ENCODE assay signal across 37 mouse cellular contexts in genomic region chr6:95269524-95269923, GRCm38 (mm10). TPM values are rescaled to one million over a fixed set of nuclear protein-coding genes. Genes with fewer than 3 reads are reported as not detected.
DNase-seq lines count a peak whose midpoint lies in the region; ATAC-seq lines count a peak whose summit lies in the region.
"Had no signal": no experiment of that assay in that cellular context is flagged by ENCODE, and none has a peak within 500 bp of the region (broad histone marks: within the 10 kb centered on the region; RNA-seq: fewer than 3 reads in every experiment).

No protein-coding gene starts in this region.

- H3K27me3 ChIP-seq in megakaryocyte, embryonic 14.5 days (replicated peaks), result no peaks in the 10 kb centered on the region
- H3K27me3 ChIP-seq: CH12.LX; forebrain, embryonic 13.5 days; heart, embryonic 15.5 days; hindbrain, embryonic 12.5 days; liver, embryonic 12.5 days; neural tube, embryonic 12.5 days had no signal

- H3K4me3 ChIP-seq in megakaryocyte, embryonic 14.5 days (replicated peaks), result peak overlapping the region; percentile 10
- H3K4me3 ChIP-seq: forebrain, embryonic 13.5 days; heart, embryonic 10.5 days; heart, embryonic 15.5 days; hindbrain, embryonic 12.5 days; liver, embryonic 12.5 days; neural tube, embryonic 12.5 days had no signal

- DNase-seq in NIH3T3 (ENCODE audit: low read depth), result peak; percentile 86
- DNase-seq in adrenal gland, postnatal 14 days, result peak; percentile 73
- no peak for DNase-seq in heart, adult 8-10 months (ENCODE audit: low spot score)
- no peak for DNase-seq in cerebellum, adult 11-12 months
- DNase-seq in thymus, adult 18-20 months, result no peak
- DNase-seq: B cell, adult 2 months; cerebellum, adult 9-10 months; cerebellum, postnatal 36 days; kidney, adult 8-10 months; layer of hippocampus, postnatal 36 days; left cerebral cortex, postnatal 4 days; lung, adult 18-20 months; lung, postnatal 4 days; midbrain, embryonic 14.5 days had no signal

- ATAC-seq in megakaryocyte, adult 5-6 weeks (ENCODE audit: poor library complexity, severe bottlenecking), result no peak
- ATAC-seq: forebrain, embryonic 13.5 days; hindbrain, postnatal 0 days; intestine, embryonic 16.5 days; liver, embryonic 12.5 days; lung, postnatal 0 days; Patski had no signal

- H3K4me1 ChIP-seq in megakaryocyte, embryonic 14.5 days, result no peaks in the 10 kb centered on the region
- H3K4me1 ChIP-seq: heart, embryonic 15.5 days; hindbrain, embryonic 12.5 days; liver, embryonic 12.5 days; neural tube, embryonic 12.5 days had no signal

- H3K9me3 ChIP-seq in megakaryocyte, embryonic 14.5 days, result no peaks in the 10 kb centered on the region
- H3K9me3 ChIP-seq: forebrain, embryonic 13.5 days; G1E; heart, embryonic 10.5 days; heart, embryonic 15.5 days; hindbrain, embryonic 12.5 days; liver, embryonic 12.5 days; neural tube, embryonic 12.5 days had no signal

- no peaks in the 10 kb centered on the region for H3K36me3 ChIP-seq in megakaryocyte, embryonic 14.5 days (replicated peaks; ENCODE audit: low read length)
- H3K36me3 ChIP-seq: G1E; heart, embryonic 10.5 days; heart, embryonic 15.5 days; hindbrain, embryonic 12.5 days; liver, embryonic 12.5 days; neural tube, embryonic 12.5 days had no signal

RNA-seq across cellular contexts. Expression of gene Gm10234, which starts 52.4 kb away (rescaled TPM):
- polyA plus RNA-seq in megakaryocyte, embryonic 14.5 days (2012; ENCODE audit: insufficient read depth, low replicate concordance), result not detected in 2 replicates
- not detected in 2 replicates for total RNA-seq in megakaryocyte, adult 5-6 weeks (2015)
- total RNA-seq in megakaryocyte, adult 5-6 weeks (2017), result not detected in 2 replicates
- total RNA-seq in adrenal gland, postnatal 14 days (2021), result not detected in 2 replicates
- total RNA-seq in heart, adult 8-10 months (2022), result not detected
- total RNA-seq: CH12.LX; G1E; gastrocnemius, adult 18-20 months; granulocyte monocyte progenitor cell, adult 5-6 weeks; heart, postnatal 25 days; hindbrain, postnatal 0 days; layer of hippocampus, postnatal 36 days; left cerebral cortex, postnatal 4 days; monocyte, adult 5-6 weeks had no signal
- polyA plus RNA-seq: embryonic facial prominence, embryonic 11.5 days; forebrain, embryonic 13.5 days; G1E; heart, embryonic 10.5 days; heart, embryonic 15.5 days; hindbrain, embryonic 12.5 days; hindbrain, postnatal 0 days; intestine, embryonic 16.5 days; kidney, postnatal 0 days; large intestine, adult 2 months; limb, embryonic 14.5 days; liver, embryonic 12.5 days; lung, postnatal 0 days; midbrain, embryonic 14.5 days; neural tube, embryonic 12.5 days; Patski; thymus, postnatal 0 days had no signal

Comparison
In these comparisons a context has a peak if more than half of its experiments do, and no peak if none do; other contexts are left out.
1. DNase-seq: peak in NIH3T3 (single experiment) and adrenal gland, postnatal 14 days (single experiment); none in heart, adult 8-10 months (single experiment), cerebellum, adult 11-12 months (single experiment) and thymus, adult 18-20 months (0 of 2).